Mouse (Mus musculus): ENCODE results near the gene Tex52.

DNA sequence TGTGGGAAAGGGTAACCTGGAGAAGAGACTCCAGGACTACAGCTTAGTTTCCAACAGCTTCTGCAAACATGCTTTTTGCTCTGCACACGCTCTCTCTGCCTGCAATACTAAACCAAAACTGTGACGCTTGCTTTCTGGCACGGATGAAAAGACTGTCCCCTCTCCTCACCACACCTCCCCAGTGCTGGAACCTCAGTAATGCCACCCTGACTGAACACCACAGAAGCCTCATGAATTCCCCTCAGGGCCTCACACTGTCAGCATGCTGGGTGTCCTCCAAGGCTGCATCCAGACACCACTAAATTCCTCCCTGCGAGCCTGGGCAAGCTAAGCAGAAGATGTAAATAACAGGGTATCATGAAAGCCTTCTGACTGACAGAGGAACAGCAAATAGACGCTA, 36.4 kb upstream of the Tex52 start:
- TF ChIP-seq CTCF (IDR thresholded peaks at IDR 0.05; ENCODE audit: low read depth, low read length) (no peak), POLR2A (IDR thresholded peaks at IDR 0.05; ENCODE audit: extremely low read depth, insufficient read depth, low read length) (no peak)

Measured in liver, adult 2 months (tissue).